Mouse (Mus musculus): Measurements from ENCODE around the gene Ivns1abp.
"Not testable (repeated sequence)": the region's sequence is repeated elsewhere in the genome, so short reads cannot be mapped to it uniquely, and the experiment has no call there.

The Ivns1abp gene

GRCm38 (mm10) chr1:151344283-151345108, at the start of gene Ivns1abp:
Ivns1abp (plus strand) TSS chr1:151344477.
- DNase-seq (ENCODE audit: low read depth, low spot score) = peak; percentile 99

- no peak for DNase-seq (ENCODE audit: low read depth, low spot score)
These were observed 48.8 kb upstream of the Ivns1abp start for GRCm38 (mm10) chr1:151295486-151295885.

GRCm38 (mm10) chr1:151296621-151297020, 47.7 kb upstream of the Ivns1abp start:
- no peak for DNase-seq (ENCODE audit: low read depth, low spot score)

GRCm38 (mm10) chr1:151297025-151297424, 47.3 kb upstream of the Ivns1abp start:
- DNase-seq (ENCODE audit: low read depth, low spot score) = no peak

GRCm38 (mm10) chr1:151297596-151297995, 46.7 kb upstream of the Ivns1abp start:
- no peak for DNase-seq (ENCODE audit: low read depth, low spot score)

GRCm38 (mm10) chr1:151301456-151301855, 42.8 kb upstream of the Ivns1abp start:
- DNase-seq (ENCODE audit: low read depth, low spot score) = no peak

GRCm38 (mm10) chr1:151301904-151302303, 42.4 kb upstream of the Ivns1abp start:
- DNase-seq (ENCODE audit: low read depth, low spot score) = no peak

GRCm38 (mm10) chr1:151303265-151303664, 41.0 kb upstream of the Ivns1abp start:
- DNase-seq (ENCODE audit: low read depth, low spot score) = no peak

GRCm38 (mm10) chr1:151305001-151305400, 39.3 kb upstream of the Ivns1abp start:
- not testable (repeated sequence) for DNase-seq (ENCODE audit: low read depth, low spot score)

- DNase-seq (ENCODE audit: low read depth, low spot score) = no peak
These were observed 37.2 kb upstream of the Ivns1abp start for GRCm38 (mm10) chr1:151307059-151307458.

- DNase-seq (ENCODE audit: low read depth, low spot score) = no peak
These were observed 36.5 kb upstream of the Ivns1abp start for GRCm38 (mm10) chr1:151307821-151308220.

GRCm38 (mm10) chr1:151308508-151308907, 35.8 kb upstream of the Ivns1abp start:
- DNase-seq (ENCODE audit: low read depth, low spot score) = no peak

GRCm38 (mm10) chr1:151310511-151310910, 33.8 kb upstream of the Ivns1abp start:
- DNase-seq (ENCODE audit: low read depth, low spot score) = no peak

- DNase-seq (ENCODE audit: low read depth, low spot score) = no peak
These were observed 32.9 kb upstream of the Ivns1abp start for GRCm38 (mm10) chr1:151311379-151311778.

GRCm38 (mm10) chr1:151319267-151319666, 25.0 kb upstream of the Ivns1abp start:
- DNase-seq (ENCODE audit: low read depth, low spot score) = no peak

GRCm38 (mm10) chr1:151320408-151320807, 23.9 kb upstream of the Ivns1abp start:
- no peak for DNase-seq (ENCODE audit: low read depth, low spot score)

- no peak for DNase-seq (ENCODE audit: low read depth, low spot score)
These were observed 18.9 kb upstream of the Ivns1abp start for GRCm38 (mm10) chr1:151325328-151325727.

GRCm38 (mm10) chr1:151328341-151329097, 15.8 kb upstream of the Ivns1abp start:
- DNase-seq (ENCODE audit: low read depth, low spot score) = no peak

GRCm38 (mm10) chr1:151329601-151330000, 14.7 kb upstream of the Ivns1abp start:
- no peak for DNase-seq (ENCODE audit: low read depth, low spot score)

GRCm38 (mm10) chr1:151332819-151333218, 11.5 kb upstream of the Ivns1abp start:
- DNase-seq (ENCODE audit: low read depth, low spot score) = no peak

- DNase-seq (ENCODE audit: low read depth, low spot score) = no peak
These were observed 6.0 kb upstream of the Ivns1abp start for GRCm38 (mm10) chr1:151338234-151338633.

- no peak for DNase-seq (ENCODE audit: low read depth, low spot score)
These were observed 5.3 kb upstream of the Ivns1abp start for GRCm38 (mm10) chr1:151338941-151339340.
